Mouse (Mus musculus) heart, postnatal 25 days (tissue): ENCODE data around the gene Zfyve1. TPM values are rescaled to one million over a fixed set of nuclear protein-coding genes. Genes with fewer than 3 reads are reported as not detected.

Experiments used
- DNase-seq: peaks from one replicate; pipeline ENCODE4 v3.0.0; 2022; ENCODE audit warnings: low spot score
- intact Hi-C: fragments of 180-260 bp; cut with DNase I; formaldehyde crosslinking; loops from one replicate; pipeline ENCODE4 v1.15.1; 2025
- total RNA-seq, 2 experiments: library from RNA; stranded (reverse); gene quantifications; 2 replicates each; pipeline ENCODE4 v1.2.3; 2021

Gene Zfyve1
- total RNA-seq, 2 experiments from 2014 or later = 14.7 to 16.6 TPM

DNA sequence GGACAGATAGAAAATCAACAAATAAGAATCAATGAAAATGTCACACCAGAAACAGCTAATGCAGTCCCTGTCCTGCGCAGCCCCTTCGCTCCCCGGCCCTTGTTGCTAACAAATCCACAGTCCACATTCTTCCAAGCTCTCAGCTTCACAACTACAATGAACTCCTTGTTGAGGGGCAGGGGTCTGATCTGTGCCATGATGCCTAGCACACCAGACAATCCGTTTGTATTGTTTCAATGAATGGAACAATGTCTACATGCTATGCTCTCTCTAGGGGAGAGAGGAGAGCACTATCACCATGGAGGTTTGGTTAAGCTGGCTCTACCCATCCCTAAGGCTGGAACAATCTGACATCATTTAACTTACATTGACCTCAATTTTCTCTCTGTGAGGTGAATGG is 14.3 kb downstream of the Zfyve1 start:
- no peak for DNase-seq
- intact Hi-C loops = no loop called here

GRCm38 (mm10) chr12:83582106-83582505 is 14.9 kb downstream of the Zfyve1 start:
- intact Hi-C loops = no loop called here
- DNase-seq = no peak

GRCm38 (mm10) chr12:83580283-83580682 is 16.7 kb downstream of the Zfyve1 start:
- intact Hi-C loops = no loop called here

DNA sequence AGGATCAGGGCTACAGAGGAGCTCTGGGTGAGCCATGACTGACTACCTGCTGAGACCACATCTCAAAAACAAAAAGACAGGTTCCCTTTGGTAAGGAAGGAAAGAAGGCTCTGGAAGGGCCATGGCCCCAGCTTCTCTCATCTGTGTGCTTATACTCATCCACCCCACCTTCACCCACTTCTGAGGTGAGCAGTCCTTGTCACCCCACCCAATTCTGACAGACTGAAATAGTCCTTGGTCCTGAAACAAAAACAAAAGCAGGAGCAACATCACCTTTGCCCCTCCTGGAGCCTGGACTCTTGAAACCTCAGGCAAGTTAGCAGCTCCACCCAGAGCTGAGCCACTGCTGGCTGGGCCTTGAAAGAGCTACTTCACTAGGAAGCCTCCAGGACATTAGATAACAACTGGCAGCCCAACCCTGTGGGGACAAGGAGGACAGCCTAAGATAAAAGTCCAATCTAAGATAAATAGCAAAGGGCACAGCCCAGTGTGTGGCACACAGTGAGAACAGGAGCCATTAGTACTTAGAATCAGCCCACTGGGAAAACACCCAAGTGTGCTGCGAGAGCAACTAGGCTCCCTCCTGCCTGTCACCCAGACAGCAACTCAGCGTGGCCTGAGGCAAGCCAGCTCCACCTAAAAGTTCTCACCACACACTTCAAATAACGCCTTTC is 18.0 kb downstream of the Zfyve1 start:
- intact Hi-C loops = no loop called here
- DNase-seq = no peak

More at GRCm38 (mm10) chr12:83580283-83580682, 16.7 kb downstream of the Zfyve1 start:
- no peak for DNase-seq

DNA sequence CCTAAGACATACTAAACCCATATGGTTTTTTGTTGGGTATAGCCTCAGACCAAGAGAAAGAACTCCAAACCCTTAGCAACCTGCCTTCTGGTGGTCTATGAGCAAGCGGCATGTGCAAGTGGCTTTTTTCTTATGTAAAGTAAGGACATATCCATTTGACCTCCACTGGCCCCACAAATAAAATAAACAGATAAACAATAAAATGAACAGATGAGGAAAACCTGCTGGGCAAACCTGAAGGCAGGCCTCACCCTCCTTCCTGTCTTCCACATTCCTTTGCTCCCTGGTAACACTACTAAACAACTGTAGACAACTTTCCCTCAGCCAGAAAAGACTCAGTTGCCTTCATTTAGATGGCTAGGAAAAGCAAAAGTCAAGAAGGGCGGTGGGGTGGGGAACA is 18.7 kb downstream of the Zfyve1 start:
- DNase-seq = no peak
- intact Hi-C loops = no loop called here

DNA sequence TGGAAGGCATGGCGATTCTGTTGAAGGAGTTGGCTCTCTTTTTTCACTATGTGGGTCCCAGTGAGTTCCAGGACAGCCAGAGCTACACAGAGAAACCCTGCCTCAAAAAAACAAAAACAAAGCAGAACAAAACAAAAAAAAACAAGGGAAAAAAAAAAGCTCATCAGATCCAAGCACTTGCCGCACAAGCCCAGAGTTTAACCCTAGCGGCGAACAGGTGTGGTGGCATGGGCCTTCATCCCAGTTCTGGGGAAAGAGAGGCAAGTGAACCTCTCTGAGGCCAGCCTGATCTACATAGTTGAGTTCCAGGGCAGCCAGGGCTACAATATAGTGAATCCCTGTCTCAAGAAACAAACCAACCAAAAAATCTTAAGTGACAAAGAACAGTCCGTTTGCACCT is 19.6 kb downstream of the Zfyve1 start:
- intact Hi-C loops = no loop called here
- DNase-seq = no peak

DNA sequence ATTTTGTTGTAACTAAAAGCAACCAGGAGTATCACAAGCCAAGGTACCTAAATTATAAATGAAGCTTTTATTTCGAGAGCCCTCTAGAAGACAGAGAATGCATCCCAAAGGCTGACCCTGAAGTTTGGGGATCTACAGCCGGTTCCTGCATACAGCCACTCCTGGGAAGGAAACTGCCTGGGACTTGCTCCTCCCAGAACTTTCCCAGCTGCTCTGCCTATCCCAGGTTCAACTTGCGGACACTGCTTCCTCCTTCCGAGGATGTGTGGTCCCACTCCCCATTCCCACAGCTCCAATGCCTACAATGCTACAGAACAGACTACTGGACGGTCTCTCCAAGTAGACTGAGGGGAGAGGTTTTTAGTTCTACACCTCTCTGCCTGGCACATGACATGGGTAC is 24.3 kb downstream of the Zfyve1 start:
- no peak for DNase-seq
- intact Hi-C loops = no loop called here

DNA sequence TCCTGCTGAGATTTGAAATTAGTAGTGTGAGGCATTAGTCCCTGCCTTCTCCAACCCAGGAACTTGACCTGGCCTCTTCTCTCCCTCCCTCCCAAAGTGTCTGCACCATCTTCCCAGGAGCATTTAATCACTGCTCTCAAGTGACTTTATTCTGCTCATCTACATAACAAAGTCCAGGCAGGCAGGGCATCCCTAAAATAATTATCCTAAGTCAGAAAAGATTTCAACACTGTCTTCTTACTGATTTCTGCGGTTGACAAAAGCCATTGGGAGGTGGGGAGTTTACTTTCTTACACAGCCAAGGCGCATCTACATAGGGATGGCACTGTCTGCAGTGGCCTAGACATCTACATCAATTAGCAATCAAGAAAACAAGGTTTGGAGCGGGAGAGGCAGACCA is 27.2 kb downstream of the Zfyve1 start:
- no peak for DNase-seq
- intact Hi-C loops = no loop called here

- no peak for DNase-seq
- intact Hi-C loops = no loop called here
These were observed 34.4 kb downstream of the Zfyve1 start for GRCm38 (mm10) chr12:83562589-83562988.

DNA sequence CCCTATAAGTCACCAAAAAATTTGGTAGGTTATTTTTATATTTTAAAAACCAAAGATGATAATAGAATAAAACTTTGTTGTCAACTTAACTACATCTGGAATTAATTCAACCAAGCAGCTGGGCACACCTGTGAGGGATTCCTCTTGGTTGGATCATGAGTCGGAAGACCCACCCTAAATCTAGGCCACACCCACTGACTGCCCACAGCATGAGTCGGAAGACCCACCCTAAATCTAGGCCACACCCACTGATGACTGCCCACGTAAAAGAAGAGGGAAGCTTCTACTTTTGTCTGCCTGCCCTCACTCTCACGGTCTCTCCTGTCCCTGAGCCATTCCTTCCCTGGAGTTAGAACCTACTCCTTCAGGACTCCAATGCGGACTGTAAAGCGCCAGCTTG is 36.8 kb downstream of the Zfyve1 start:
- no peak for DNase-seq
- intact Hi-C loops = no loop called here

DNA sequence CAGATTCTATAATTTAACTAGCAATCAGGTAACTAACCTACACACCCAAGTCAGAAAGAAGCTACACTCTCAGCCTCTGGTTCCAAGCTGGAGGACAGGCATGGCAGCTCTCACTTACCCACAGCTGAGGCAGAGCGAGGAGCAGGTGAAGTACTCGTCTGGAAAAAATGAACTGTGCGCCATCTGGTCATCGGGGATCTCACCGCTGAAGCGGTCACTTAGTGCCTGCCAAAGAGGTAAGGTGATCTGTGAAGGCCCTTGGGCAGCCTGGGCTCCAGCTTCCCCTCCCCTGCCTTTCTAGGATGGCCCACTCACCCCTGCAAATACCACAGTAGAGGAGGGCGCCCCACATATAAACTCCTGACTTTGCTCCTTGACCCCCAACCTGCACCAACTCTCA is 38.5 kb downstream of the Zfyve1 start:
- DNase-seq = no peak
- intact Hi-C loops = no loop called here

DNA sequence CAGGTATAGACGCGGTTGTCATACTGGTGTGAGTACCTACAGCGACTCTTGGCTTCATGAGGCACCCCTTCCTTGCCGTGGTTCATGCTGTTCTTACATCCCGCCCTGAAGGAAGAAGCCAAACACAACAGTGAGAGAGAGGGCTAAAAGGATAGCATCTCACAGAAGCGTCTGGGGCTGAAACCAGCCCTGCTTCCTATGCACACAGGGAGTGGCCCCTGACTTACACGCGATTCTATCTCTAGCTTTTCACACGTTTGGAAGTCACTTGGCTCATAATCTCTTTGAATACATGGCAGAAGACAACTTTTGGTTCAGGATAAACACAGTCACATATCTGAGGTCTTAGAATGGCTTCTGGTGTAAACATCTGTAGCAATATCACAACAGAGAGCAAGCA is 41.4 kb downstream of the Zfyve1 start:
- intact Hi-C loops = no loop called here

GRCm38 (mm10) chr12:83553816-83554215 is 43.2 kb downstream of the Zfyve1 start:
- intact Hi-C loops = no loop called here
- DNase-seq = no peak

More for the DNA sequence above, 41.4 kb downstream of the Zfyve1 start:
- DNase-seq = no peak

DNA sequence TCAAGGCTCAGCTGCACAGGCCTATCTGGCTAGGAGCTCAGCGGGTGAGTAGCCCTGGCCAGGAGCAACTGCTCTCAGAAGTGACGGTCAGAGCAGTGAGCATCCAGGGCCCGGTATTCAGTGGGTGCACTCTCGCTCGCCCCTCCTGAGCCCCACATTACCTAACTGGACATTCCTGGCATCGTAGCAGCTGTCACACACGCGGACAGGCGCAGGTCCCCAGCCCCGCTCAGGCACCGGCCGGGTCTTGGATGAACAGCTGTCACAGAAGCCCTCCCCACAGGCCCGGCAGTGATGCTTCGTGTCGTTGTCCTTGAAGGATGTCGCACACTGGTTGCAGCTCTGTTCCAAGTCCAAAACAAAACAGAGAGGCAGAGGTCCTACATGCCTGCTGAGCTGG is 45.7 kb downstream of the Zfyve1 start:
- no peak for DNase-seq
- intact Hi-C loops = no loop called here

DNA sequence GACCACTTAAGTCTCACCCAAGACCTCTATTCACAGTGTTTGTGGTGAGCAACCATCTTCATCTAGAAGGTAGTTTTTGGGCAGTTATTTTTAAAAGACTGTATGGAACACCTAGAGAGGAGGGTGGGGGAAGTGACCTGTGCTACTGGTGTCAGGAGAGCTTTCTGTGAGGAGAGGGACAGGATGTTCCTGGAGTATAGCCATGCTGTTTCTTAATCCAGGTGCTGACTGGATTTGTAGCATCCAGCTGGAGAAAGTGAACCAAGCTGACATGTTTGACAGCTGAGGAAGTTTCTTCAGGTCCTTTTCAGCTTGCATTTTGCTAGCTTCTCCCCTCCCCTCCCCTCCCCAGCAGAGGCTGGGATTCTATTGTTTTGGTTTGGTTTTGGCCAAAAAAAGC is 52.2 kb downstream of the Zfyve1 start:
- intact Hi-C loops = no loop called here
- no peak for DNase-seq

DNA sequence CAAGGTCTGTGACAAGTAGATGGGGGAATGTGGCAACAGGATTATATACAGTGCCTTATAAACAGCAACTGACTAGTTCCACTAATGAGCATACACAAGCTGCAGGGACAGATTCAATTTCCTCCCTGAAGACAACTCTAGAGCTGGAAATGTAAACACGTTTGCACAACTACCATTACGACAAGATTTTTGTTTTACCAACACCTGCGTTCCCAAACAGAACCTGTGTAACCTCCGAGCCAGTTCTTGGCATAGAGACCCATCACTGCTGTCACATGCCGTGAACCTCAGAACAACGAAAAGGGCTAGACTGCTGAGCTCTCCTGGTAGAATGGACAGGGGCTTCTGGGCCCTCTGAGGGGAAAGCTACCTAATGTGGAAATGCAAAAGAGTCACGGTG is 53.0 kb downstream of the Zfyve1 start:
- DNase-seq = no peak
- intact Hi-C loops = no loop called here

DNA sequence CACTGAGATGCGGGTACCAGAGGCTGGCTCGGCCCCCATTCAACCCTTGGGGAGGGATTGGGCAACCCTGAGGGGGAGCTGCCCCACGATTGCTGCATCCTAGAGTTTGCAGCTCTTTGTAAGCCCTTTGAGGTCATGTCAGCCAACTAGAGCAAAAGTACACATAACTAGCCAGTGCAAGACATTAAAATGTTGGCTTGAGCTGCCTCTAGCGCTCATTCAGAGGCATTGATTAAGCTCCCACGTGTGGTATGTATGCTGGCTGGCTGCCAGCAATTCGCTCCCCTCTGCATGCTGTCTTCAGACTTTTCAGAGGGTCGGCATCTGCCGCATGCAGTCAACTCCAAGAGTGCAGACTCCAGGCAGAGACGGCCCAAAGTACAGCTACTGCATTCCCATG is 61.0 kb downstream of the Zfyve1 start:
- intact Hi-C loops = no loop called here
- DNase-seq = no peak

GRCm38 (mm10) chr12:83535428-83535827 is 61.6 kb downstream of the Zfyve1 start:
- intact Hi-C loops = no loop called here
- no peak for DNase-seq

DNA sequence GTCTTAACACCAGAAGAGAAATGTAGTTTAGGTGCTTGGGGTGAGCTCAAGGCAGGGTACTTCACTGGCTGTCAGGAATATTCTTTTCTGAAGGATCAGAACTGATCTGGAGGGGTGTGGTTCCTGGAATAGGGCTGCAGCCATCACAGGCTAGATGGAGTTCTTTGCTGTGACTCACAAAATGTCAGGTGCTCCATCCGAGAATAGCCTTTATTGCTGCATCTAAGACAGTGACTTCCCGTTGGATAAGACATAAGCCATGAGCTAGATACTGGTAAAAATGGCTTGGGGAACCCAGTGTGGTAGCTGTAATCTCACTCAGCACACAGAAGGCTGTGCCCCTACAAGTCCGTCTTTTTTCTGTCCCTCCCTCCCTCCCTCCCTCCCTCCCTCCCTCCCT is 62.8 kb downstream of the Zfyve1 start:
- no peak for DNase-seq

GRCm38 (mm10) chr12:83532966-83533365 is 64.1 kb downstream of the Zfyve1 start:
- intact Hi-C loops = no loop called here
- no peak for DNase-seq

More for the DNA sequence above, 62.8 kb downstream of the Zfyve1 start:
- intact Hi-C loops = no loop called here

DNA sequence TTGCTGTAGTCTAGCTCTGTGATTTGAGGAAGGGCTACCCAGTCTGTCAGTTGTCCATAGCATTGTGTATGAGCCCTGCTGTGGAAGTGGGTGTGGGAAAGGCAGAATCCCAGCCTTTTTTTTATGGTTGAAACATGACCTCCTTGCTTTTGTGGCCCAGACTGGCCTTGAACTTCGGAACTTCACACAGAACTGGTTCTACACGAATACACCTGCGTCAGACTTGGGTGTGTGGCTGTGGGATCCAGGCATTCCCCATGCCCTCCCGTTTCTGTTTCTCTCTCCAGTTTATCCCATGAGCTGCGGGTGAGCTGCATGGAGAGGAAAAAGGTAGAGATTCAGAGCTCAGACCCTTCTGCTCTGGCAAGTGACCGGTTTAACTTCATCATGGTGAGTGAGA is 65.0 kb downstream of the Zfyve1 start:
- intact Hi-C loops = no loop called here
- no peak for DNase-seq

DNA sequence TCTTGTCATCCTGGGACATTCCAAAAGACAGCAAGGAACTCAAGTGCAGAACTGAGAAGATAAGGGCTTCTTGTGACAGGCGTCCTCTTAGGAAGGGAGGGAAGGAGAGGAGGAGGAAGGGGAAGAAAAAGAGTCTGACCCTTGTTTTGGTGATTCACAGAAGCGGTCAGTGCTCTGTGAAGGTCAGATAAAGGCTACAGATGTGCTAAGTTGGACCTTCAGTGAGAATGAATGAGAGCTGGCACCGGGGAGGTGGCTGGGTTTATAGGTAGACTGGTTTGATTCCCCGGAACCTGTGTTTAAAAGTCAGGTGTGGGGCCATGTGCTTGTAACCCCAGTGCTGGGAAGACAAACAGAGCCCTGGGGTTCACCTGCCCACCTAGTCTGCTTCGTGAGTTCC is 68.4 kb downstream of the Zfyve1 start:
- no peak for DNase-seq
- intact Hi-C loops = no loop called here
